Mouse (Mus musculus): ENCODE data around the gene Kyat1.
"Not testable (repeated sequence)": the region's sequence is repeated elsewhere in the genome, so short reads cannot be mapped to it uniquely, and the experiment has no call there.

Gene Kyat1

DNA sequence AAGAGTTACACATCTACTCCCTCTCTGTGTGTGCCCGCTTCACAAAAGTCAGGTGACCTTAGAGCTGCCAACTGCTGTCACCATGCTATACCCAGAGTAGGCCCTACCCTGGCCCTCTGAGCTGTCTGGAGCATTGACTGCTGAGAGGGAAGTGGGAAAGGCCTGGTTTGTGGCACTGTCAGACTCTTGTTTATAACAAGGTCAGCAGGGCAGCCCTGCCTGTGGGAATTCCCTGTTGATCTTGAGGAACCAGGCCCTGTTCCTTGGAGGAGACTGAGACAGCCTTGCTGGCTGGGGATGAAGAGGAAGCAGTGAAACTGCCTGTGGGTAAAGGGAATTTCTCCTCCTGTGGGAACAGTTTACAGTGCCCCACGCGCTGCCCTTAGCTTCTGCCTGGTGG, 9.1 kb upstream of the Kyat1 start:
- no peak for DNase-seq (ENCODE audit: low read depth)

DNA sequence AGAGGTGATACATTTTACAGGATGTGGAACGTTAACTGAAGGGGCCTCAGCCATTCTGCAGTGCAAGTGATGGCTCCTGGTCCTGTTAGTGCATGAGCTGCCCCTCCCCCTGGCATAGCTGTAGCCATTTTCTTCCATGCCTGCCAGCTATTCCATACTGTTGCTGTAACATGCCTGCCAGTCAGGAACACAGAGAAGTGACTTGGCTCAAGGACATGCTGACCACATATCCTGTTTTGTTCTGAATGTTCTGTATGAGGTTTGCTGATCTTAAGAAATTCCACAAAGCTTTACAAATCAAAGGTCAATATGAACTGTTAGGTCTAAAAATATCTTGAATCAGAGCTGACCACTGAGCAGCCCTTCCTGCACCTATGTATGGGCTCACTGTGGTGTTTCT, 7.3 kb upstream of the Kyat1 start:
- no peak for DNase-seq (ENCODE audit: low read depth)

DNA sequence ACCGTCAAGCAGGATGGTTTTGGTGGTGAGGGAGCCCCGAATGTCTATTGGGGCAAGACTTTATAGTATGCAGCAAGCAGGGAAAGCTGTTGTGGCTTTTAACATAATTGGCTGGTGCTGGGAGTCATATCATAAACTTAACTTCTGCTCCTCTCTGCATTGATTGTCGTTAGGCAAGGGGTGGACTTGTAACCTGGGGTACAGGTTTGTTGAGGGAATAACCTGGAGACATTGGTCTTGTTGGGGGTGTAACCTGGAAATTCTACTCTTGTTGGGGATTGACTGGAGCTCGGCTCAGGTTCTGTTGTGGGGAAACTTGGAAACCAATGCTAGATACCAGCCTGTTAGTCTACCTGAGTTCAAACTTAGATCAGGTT, 6.5 kb upstream of the Kyat1 start:
- DNase-seq (ENCODE audit: low read depth), result no peak

DNA sequence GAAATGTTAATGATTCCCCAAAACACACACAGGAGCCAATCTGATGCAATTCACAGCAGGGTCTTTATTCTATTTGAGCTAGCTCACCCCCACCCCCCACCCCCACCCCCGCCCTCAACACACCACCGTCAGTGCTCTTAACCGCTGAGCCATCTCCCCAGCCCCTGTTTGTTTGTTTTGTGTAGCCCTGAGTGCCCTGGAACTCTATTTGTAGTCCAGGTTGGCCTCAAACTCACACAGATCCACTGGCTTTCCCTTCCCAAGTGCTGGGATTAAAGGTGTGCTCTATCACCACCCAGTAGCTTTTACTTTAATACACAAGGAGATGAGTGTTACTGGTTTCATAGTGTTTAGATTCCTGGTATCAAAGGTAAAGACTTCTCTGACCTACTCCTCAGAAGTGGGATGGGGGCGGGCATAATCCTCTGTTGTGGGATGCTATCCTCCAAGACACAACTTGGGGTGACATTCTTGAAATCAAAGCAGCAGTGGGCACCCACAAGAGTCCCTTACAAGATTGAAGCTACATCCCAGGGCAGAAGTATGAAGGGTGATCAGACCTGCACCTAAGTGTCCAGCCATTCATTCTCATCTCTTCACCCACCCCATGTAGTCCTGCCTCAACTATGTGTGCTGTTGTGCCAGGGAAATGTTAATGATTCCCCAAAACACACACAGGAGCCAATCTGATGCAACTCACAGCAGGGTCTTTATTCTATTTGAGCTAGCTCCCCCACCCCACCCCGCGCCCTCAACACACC, 5.9 kb upstream of the Kyat1 start:
- no peak for DNase-seq (ENCODE audit: low read depth)

DNA sequence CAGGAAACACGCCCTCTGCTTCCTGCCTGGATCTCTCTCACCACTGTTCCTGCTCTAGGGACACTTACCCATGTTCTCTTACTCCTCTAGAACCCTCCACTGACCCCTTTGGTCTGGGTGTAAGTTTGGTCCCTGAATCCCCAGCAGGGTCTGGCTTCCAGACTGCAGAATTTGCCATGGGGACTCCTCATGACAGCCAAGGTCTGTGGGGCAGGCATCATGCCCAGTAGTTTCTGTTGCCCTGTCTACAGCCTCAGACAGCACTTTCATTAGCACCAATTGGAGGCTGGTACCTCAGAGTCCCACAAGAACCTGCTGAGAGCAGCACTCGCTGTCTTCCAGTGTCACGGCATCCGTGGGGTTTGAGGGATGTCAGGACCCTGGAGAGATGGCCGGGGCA, 2.2 kb upstream of the Kyat1 start:
- DNase-seq (ENCODE audit: low read depth), result no peak

DNA sequence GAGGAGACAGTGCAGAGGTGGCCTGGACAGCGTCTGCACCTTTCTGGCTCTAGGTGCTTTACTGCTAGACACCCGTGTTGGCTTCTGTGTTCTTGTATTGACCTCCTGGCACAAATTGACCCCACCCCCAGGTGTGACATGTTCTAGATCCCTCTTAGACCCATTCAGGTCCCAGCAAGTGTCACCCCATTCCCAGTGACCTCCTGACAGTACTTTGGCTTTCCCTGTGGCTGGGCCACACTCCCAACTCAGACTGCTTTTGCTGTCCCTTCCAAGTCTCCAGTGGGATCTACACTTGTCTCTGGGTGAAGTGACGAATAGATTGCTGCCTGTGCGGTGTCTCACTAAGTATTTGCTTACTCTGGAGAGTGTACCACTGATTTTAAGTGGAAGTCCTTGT, 1.8 kb upstream of the Kyat1 start:
- DNase-seq (ENCODE audit: low read depth), result no peak

DNA sequence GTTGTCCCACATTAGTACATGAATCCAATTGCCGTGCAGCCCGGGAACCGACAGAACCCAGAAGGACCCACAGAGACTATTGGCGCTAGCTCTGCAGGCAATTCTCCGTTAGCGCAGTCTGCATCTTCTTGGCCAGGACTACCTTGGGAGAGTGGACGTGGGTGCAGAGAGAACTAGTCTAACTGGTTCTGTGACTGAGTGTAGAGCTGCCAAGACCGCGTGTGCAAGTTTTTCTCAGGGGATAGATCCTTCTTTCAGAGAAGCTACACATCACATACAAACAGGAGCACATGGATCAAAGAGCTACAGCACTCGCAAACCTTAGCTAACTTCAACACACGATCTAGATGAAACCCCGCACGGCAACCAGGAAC, 405 bp downstream of the Kyat1 start:
- peak; percentile 25 for DNase-seq (ENCODE audit: low read depth)

DNA sequence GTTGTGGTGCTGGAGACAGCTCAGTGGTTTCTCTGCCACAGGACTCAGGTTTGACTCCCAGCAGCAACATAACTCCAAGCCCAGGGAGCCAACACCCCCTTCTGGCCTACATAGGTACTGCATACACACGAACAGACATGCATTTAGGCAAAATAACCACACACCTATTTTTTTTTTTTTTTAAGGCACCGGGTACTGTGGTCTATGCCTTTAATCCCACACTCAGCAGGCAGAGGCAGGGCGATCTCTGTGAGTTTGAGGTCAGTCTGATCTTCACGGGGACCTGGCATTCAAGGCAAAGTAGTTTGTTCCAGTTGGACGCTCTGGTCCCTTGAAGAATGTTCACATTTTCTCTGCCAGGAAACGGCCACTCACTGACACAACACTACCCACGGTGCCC, 2.2 kb downstream of the Kyat1 start:
- DNase-seq (ENCODE audit: low read depth), result peak; percentile 72

DNA sequence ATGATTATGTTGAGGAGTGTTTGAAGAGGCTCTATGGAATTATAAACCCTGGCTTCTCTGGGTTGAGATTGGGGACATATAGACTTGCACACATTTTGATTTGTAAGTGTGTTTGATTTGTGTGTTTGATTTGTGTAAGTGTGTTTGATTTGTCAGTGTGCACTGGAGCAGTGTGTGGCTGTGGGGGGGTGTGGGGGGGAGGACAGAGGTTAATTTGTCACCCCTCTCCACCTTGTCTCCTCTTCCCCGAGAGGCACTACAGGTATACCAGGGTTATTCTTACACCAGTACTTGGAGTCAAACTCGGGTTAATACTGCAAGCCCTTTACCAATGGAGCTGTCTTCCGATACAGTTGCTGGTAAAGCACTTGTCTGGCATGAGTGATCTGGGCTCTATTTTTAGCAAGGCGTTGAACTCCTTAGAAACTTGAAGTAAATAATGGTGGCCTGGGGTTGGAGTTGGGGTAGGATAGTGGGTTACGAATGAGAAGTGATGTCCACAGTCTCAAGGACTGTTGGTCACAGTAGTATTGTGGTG, 5.2 kb downstream of the Kyat1 start:
- DNase-seq (ENCODE audit: low read depth), result no peak

DNA sequence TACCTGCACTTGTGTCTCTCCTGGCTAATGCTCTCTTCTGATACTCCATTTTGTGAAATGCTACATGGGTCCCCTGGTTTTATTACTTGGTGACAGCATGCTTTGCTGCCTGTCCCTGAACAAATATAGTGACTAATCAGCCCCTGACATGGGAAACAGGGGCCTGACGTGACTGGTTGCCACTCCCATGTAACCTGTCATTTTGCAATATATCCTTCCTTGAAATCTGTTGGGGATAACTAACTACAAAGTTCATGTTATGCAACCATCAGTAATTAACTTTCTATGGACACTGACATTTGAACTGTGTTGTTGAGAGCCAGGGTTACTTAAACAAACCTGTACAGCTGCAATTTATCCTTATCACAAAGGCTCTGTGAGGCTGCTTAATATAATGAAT, 5.7 kb downstream of the Kyat1 start:
- DNase-seq (ENCODE audit: low read depth), result no peak

DNA sequence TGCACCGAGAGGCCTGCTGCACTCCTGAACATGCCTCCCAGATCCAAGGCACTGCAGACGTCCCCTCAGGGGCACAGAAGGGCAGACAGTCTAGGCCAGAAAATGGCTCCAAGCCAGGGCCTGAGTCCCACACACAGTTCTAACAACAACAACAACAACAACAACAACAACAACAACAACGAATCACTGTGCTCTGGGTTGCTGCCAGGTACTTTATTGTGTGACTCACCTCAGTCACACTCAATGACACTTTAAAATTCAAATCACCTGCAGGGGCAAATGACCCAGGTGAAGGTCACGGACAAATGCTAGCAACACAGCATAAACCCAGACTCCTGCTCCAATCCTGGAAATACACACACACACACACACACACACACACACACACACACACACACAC, 7.6 kb downstream of the Kyat1 start:
- DNase-seq (ENCODE audit: low read depth), result no peak

DNA sequence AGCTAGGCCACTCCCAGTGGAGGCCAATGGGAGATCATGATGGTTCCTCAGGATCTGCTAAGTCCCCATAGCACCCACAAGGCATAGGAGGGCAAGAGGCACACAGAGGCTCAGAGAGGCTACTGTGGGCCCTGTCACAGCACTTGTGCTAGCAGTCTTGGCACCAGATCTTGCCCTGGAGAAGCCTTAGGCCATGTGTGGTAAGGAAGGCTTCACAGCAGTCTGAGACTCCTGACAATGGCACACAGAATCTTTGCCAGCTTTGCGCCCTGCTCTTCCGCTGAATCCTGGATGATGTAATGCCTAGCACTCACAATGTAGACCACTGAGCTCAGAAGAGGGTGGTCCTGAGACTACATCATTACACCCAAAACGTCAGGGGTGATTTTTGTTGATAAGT, 11.0 kb downstream of the Kyat1 start:
- DNase-seq (ENCODE audit: low read depth), result no peak

DNA sequence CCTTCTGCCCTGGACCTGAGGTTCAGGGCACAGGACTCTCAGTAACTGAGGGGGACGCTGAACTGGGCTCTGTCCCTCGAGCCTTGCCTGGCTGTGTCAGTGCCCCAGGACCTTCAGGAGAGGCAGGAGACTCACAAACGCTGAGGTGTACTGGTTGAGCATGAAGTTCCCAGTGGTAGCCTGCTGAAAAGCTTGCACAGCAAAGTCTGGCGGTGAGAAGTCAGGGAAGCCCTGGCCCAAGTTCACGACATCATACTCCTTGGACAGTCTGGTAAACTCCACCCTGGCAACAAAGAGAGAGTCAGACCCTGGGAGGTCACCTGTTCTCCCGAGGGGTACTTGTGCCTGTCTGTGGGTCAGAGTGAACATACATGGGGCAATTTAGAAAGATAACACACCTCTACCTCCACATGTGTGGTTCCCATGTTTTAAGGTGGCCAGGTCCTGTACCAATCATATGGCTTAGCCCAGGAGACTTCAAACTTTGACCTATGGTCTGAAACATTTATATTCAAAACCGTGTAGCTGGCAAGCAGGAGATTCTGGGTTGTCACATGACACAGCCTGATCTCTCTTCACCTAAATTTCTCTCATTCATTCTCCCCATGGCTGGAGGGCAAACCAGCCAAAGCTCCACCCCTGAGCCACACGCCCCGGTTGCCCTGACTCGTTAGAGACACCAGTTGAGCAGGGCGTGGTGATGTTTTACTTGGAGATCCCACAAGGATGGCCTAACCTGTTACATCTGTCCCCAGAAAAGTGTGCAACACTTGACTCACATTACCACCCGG, 13.7 kb downstream of the Kyat1 start:
- DNase-seq (ENCODE audit: low read depth), result no peak

DNA sequence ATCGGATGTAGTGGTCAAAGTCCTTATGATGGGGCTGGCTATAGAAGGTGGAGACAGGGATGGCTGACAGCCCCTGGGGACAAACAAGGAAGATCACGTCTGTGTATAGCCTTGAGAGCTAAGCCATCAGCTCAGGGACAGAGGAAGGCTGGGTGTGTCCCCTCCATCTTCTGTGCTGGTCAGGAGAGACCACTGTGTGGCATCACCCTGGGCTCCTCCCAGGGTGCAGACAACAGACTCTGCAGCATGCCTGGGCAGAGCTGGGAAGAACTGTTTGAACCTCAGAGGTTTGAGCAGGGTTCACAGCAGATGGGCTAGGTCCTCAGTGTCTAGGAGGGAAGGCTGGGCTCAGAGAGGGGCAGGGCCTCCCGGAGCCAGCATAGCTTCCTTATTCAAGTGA, 20.0 kb downstream of the Kyat1 start:
- no peak for DNase-seq (ENCODE audit: low read depth)

DNA sequence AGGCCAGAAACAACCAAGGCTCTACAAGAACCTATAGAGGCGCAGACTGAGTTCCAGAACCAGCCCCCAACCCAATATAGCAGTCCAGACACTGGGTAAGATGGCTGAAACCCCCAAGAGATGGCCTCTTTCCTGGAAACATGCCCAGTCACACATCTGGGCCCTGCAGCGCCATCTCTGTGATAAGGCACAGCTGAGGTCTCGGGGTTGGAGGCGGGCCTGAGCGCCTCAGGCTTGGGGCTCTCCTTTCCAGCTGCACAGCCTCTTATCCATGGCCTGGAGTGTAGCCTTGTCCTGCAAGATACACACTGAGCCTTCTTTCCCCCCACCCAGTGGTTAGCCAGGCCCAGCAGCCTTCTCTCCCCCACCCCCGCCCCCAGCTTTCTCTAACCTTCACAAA, 20.4 kb downstream of the Kyat1 start:
- peak; percentile 63 for DNase-seq (ENCODE audit: low read depth)

DNA sequence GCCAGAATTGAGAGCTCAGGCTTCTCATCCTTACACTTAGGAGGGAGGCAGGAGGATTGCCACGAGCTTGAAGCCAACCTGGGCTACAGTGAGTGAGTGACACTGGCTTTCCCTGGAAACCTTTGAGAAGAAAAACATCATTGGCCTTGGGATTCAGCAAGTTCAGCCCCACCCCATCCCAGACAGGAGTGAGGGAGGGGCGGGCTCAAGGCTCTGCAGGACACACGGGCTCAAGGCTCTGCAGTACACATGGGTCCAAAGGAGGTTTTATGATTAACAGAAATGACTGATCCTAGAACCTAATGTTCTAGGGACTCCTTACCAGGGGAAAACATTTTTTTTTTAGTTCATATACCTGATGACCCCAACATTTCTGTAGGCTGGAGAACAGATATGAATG, 21.9 kb downstream of the Kyat1 start:
- no peak for DNase-seq (ENCODE audit: low read depth)

DNA sequence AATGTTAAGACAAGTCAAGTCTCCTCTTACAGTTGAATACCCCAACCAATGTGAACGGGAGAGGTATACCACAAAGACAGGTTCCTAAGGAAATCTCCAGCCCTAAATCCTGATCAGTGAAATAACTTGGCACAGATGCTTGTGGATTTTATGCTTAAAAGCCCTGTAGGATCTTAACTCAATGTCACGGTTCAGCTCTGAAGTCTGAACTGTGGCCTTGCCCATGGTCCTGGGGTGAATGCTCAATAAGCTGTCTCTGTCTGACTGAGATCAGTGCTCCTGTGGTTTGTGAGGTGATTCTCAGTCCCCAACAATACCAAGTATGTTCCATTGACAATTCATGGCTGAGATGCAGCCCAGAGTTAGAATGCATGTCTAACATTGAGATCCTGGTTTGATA, 23.2 kb downstream of the Kyat1 start:
- no peak for DNase-seq (ENCODE audit: low read depth)

DNA sequence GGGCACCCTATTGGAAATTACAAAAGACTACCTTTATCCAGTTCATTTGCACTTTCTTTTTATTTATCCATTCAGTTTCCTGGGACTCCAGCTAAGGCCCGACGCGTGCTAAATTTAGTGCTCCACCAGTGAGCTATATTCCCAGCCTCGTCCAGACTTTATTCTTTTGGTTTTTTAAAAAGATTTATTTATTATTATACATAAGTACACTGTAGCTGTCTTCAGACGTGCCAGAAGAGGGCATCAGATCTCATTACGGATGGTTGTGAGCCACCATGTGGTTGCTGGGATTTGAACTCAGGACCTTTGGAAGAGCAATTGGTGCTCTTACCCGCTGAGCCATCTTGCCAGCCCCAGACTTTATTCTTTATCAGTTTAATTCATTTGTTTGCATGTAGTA, 26.9 kb downstream of the Kyat1 start:
- not testable (repeated sequence) for DNase-seq (ENCODE audit: low read depth)

DNA sequence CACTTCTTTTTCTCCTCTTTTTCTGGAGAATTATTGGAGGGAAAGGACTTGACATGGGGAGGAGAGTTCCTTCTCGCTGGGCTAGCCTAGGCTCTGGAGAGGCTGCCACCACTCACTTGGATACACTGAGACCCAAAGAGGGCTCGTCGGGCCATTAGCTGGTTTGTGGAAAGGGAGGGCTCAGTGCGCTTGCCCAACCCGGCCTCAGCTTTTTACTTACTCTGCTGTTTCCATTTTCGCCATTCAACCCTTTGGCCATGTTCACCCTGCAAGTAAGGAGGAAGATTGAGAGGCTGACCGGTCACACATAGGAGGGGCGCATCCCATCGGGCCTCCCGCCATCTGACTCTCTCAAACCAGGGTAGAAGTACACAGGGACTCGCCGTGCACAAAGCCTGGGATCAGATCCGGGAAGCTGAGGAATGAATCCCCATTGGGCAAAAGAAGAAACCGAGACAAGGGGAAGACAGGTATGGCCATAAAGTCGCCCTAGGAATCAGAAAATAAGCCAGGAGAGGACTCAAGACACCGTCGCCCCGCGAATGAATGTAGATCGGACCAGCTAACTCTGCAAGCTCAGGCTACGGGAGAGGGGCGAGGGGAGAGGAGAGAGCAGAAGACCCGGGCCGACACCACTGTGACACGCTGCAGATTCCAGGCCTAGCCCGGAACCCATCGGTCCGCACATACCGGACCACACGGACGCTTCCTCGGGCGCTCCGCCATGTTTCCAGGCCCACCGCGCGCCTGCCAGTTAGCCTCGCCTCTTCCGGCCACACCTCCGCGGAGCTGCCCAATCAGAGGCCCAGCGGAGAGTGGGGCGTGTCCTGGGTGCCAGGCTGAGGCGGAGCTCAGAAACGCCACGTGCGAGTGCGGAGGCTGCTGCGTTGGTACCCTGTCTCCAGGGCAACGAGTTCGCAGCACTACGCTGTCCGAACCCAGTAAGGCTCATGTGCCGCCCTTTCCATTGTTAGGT, 27.7 kb downstream of the Kyat1 start, which contains the start of gene Spout1:
TSS of gene Spout1 (minus strand) at position 760 of the 976 bp plus-strand sequence.
- peak; percentile 96 for DNase-seq (ENCODE audit: low read depth)

DNA sequence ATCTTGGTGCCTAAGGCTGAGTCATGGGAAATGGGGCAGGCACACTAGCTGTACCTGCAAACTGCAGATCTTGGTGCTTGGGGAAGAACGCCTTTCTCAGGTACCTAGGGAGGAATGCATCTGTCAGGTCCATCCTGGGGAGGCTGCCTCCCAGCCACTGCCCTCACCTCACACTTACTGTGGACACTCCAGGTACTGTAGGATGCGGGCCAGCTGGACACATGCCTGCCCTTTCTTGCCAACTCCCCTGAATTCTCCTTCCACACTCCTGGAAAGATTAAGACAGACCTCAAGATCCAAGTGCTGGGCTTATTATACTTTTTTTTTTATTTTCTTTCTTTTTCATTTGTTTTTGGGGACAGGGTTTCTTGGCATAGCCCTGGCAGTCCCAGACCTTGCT, 29.1 kb downstream of the Kyat1 start:
- no peak for DNase-seq (ENCODE audit: low read depth)

DNA sequence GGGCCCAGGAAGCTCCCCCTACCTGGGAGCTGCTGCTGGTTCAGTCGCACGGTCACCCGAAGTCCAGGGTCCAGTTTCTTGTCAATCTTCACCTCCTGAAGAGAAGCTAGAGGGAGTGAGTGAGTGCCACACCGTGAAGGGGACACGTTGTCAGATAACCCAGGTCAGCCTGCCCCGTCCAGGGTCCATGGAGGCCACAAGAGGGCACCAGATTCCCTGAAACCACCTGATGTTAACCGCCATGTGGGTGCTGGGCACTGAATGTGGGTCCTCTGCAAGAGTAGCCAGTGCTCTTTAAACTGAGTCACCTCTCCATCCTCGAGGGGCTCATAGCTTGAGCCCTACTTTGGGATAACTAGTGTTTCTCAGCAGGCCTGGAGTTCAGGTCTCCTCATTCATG, 29.8 kb downstream of the Kyat1 start:
- no peak for DNase-seq (ENCODE audit: low read depth)

DNA sequence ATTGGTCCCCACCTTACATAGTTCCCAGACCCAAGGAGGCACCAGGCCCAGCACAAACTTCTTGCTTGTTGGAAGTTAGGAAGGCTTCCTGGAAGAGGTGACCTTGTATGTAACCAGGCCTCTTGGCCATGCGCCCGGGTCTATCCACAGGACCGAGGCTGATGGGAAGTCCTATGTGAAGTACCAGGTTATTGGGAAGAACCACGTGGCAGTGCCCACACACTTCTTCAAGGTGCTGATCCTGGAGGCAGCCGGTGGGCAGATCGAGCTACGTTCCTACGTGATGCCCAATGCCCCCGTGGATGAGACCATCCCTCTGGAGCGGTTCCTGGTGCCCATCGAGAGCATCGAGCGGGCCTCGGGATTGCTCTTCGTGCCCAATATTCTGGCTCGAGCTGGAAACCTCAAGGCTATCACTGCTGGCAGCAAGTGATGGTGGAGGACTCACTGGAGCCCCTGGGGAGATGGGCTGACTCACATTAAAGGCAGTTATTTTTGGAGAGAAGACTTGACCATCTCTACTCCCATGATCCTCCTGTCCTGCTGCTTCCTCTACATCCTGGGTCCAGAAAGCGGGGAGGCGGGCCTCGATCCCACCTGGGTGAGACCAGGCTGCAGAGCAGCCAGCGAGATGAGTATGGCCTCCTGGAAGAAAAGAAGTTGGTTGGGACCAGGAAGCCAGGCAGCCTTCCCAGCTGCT, 32.0 kb downstream of the Kyat1 start:
- no peak for DNase-seq (ENCODE audit: low read depth)
